In the genomic region with DNA sequence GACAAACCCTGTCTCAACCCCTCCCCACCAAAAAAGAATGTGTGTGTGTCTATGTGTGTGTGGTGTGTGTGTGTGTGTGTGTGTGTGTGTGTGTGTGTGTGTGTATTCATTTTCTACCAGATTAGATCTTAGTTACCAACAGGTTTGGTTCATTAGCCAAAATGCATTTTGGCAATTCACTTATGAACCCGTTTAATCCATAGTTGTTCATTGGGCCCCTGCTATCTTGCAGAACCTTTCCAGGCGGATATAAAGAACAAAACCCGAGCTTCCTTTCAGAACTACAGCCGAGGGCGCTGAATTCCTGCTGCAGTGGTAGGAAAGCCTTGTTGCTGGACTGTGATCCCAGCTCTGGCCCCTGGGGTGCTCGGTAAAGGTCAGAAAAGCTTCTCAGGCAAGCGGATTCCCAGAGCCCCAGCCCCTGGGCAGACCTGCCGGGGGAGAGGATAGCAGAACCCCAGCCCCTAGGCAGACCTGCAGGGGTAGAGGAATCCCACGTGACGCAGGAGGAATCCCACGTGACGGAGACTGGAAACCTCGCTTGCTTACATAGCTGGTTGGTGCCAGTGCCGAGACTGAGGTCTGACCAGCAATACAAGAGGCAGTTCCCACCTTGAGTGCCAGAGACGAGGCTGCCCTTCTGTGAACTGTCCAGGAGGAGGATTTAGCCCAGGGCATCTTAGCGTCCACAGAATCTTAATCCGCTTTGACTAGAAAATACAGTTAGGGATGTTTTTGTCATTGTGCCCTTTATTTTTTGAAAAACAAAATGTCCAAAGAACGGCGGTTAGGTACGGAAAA, we compare ENCODE assay signal across 12 mouse cellular contexts. TPM values are rescaled to one million over a fixed set of nuclear protein-coding genes. Genes with fewer than 3 reads are reported as not detected.
DNase-seq lines count a peak whose midpoint lies in the region; ATAC-seq and TF ChIP-seq lines count a peak whose summit lies in the region.
"Had no signal": no experiment of that assay in that cellular context is flagged by ENCODE, and none has a peak within 500 bp of the region (broad histone marks: within the 10 kb centered on the region; RNA-seq: fewer than 3 reads in every experiment).

No protein-coding gene starts in this region.

- peak overlapping the region; percentile 27; the same call in 1 of the 2 replicates for H3K4me3 ChIP-seq in E14TG2a.4 (replicated peaks; ENCODE audit: low read length)
- peak overlapping the region; percentile 31 for H3K4me3 ChIP-seq in heart, adult 2 months
- H3K4me3 ChIP-seq in limb, embryonic 14.5 days (replicated peaks; ENCODE audit: low read length), result no peak overlapping the region
- no peak overlapping the region for H3K4me3 ChIP-seq in kidney, embryonic 16.5 days (ENCODE audit: low read length)
- H3K4me3 ChIP-seq: myocyte had no signal

- 0 out of 2 replicates have a peak overlapping the region, but pooled peaks have one; percentile 16 for H3K4me2 ChIP-seq in limb, embryonic 14.5 days (replicated peaks; ENCODE audit: low read depth, low read length, severe bottlenecking)
- H3K4me2 ChIP-seq in kidney, embryonic 16.5 days (replicated peaks; ENCODE audit: low read depth, low read length), result no peak overlapping the region

- H3K9ac ChIP-seq in heart, adult 2 months (ENCODE audit: low read depth, low read length), result peak overlapping the region; percentile 50
- no peak overlapping the region for H3K9ac ChIP-seq in limb, embryonic 14.5 days (ENCODE audit: low read depth, low read length, severe bottlenecking)
- no peak overlapping the region for H3K9ac ChIP-seq in kidney, embryonic 16.5 days (replicated peaks; ENCODE audit: low read length)
- H3K9ac ChIP-seq: liver, postnatal 0 days had no signal

- TF ChIP-seq EP300 in heart, adult 2 months (IDR thresholded peaks at IDR 0.05; ENCODE audit: insufficient read depth, low read depth, low read length), result no peak

- 34% methylated on average over 20 of the region's 20 CpGs for WGBS in heart, adult 2 months
- WGBS in limb, embryonic 14.5 days, result 56% methylated on average over 20 of the region's 20 CpGs
- 65% methylated on average over 20 of the region's 20 CpGs for WGBS in kidney, embryonic 16.5 days

- H3K9me3 ChIP-seq in E14TG2a.4 (ENCODE audit: low read length), result peaks cover 5% of the 10 kb centered on the region; the same call in 1 of the 2 replicates
- no peaks in the 10 kb centered on the region for H3K9me3 ChIP-seq in limb, embryonic 14.5 days (ENCODE audit: control insufficient read depth, low read length)
- no peaks in the 10 kb centered on the region for H3K9me3 ChIP-seq in kidney, embryonic 16.5 days (ENCODE audit: low read length)

- peaks cover 37% of the 10 kb centered on the region for H3K27me3 ChIP-seq in E14TG2a.4 (ENCODE audit: insufficient read depth, low read length)
- H3K27me3 ChIP-seq in heart, adult 2 months (ENCODE audit: control insufficient read depth, insufficient read depth, low read length), result no peaks in the 10 kb centered on the region
- H3K27me3 ChIP-seq in limb, embryonic 14.5 days (ENCODE audit: control insufficient read depth, insufficient read depth, low read length), result no peaks in the 10 kb centered on the region
- H3K27me3 ChIP-seq in kidney, embryonic 16.5 days (ENCODE audit: insufficient read depth, low read length), result no peaks in the 10 kb centered on the region

- peak; percentile 26 for DNase-seq in embryo, embryonic 10.5 days (ENCODE audit: low spot score)
- DNase-seq in heart, adult 2 months, result peak; percentile 36 to 55
- DNase-seq in limb, embryonic 14.5 days (ENCODE audit: low spot score), result no peak
- no peak for DNase-seq in right cerebral cortex, postnatal 25 days
- DNase-seq: adrenal gland, postnatal 10 days; cerebellum, postnatal 36 days; liver, postnatal 0 days; right cerebral cortex, postnatal 4 days had no signal

- no peak for TF ChIP-seq POLR2A in heart, adult 2 months (IDR thresholded peaks at IDR 0.05; ENCODE audit: insufficient read depth, low read depth, low read length)
- no peak for TF ChIP-seq POLR2A in limb, embryonic 14.5 days (IDR thresholded peaks at IDR 0.05; ENCODE audit: borderline replicate concordance, extremely low read depth, insufficient read depth, insufficient read length)

- ATAC-seq in limb, embryonic 14.5 days (ENCODE audit: low FRiP score, low read depth), result no peak
- no peak for ATAC-seq in megakaryocyte, adult 5-6 weeks (ENCODE audit: poor library complexity, severe bottlenecking)
- ATAC-seq in kidney, embryonic 16.5 days (ENCODE audit: low FRiP score, low TSS enrichment), result no peak
- ATAC-seq: liver, postnatal 0 days had no signal

- H3K36me3 ChIP-seq in E14TG2a.4 (ENCODE audit: insufficient read depth, low read length), result no peaks in the 10 kb centered on the region
- no peaks in the 10 kb centered on the region for H3K36me3 ChIP-seq in heart, adult 2 months (ENCODE audit: control insufficient read depth, insufficient read depth, low read length)
- no peaks in the 10 kb centered on the region for H3K36me3 ChIP-seq in limb, embryonic 14.5 days (ENCODE audit: control insufficient read depth, insufficient read depth, low read length)
- no peaks in the 10 kb centered on the region for H3K36me3 ChIP-seq in kidney, embryonic 16.5 days (ENCODE audit: insufficient read depth, low read length)

- peaks cover 37% of the 10 kb centered on the region for H3K4me1 ChIP-seq in E14TG2a.4 (replicated peaks; ENCODE audit: low read depth, low read length)
- peaks cover 2% of the 10 kb centered on the region; the same call in 1 of the 2 replicates for H3K4me1 ChIP-seq in heart, adult 2 months (ENCODE audit: control insufficient read depth, insufficient read depth, low read length)
- H3K4me1 ChIP-seq in limb, embryonic 14.5 days (ENCODE audit: control insufficient read depth, insufficient read depth, low read length), result peaks cover 16% of the 10 kb centered on the region
- peaks cover 18% of the 10 kb centered on the region for H3K4me1 ChIP-seq in kidney, embryonic 16.5 days (ENCODE audit: insufficient read depth, low read length)

- H3K27ac ChIP-seq in heart, adult 2 months, result peak overlapping the region; percentile 87
- H3K27ac ChIP-seq in limb, embryonic 14.5 days (replicated peaks; ENCODE audit: low read depth, low read length), result no peak overlapping the region
- no peak overlapping the region for H3K27ac ChIP-seq in kidney, embryonic 16.5 days (ENCODE audit: low read length)

- intact Hi-C loops in heart, adult 2 months (cut with DNase I), result no loop called here

- TF ChIP-seq CTCF in E14TG2a.4 (conservative IDR thresholded peaks at IDR 0.05; ENCODE audit: low read length), result no peak
- TF ChIP-seq CTCF in heart, adult 2 months (IDR thresholded peaks at IDR 0.05), result peak; percentile 26

- no peaks in the 10 kb centered on the region for H3K79me2 ChIP-seq in heart, adult 2 months (replicated peaks; ENCODE audit: control insufficient read depth, insufficient read depth, low read length)

RNA-seq across cellular contexts. Expression of gene Cpm, which starts 12.3 kb away (rescaled TPM):
- 1 to 10 TPM; 2.8 to 4.0 TPM for total RNA-seq in heart, adult 2 months (2021)
- polyA plus RNA-seq in heart, adult 2 months (2012; rRNA removed), result 3.5 and 6.6 TPM in 2 replicates
- polyA plus RNA-seq in limb, embryonic 14.5 days (2012; rRNA removed), result 24.4 and 28.2 TPM in 2 replicates
- 41.6 and 44.5 TPM in 2 replicates for polyA plus RNA-seq in limb, embryonic 14.5 days (2014; fragmentation: Nextera tagmentation; extraction: Ambion mirVana)
- total RNA-seq in megakaryocyte, adult 5-6 weeks (2015), result 0.38 TPM in 1 of 2 replicates, not detected in the other
- total RNA-seq in megakaryocyte, adult 5-6 weeks (2017), result not detected in 2 replicates
- 31.2 and 33.6 TPM in 2 replicates for polyA plus RNA-seq in kidney, embryonic 16.5 days (2015; fragmentation: Nextera tagmentation; extraction: Ambion mirVana)

Comparison
In these comparisons a context has a peak if more than half of its experiments do, and no peak if none do; other contexts are left out.
1. H3K4me3 ChIP-seq: peak in E14TG2a.4 (single experiment) and heart, adult 2 months (single experiment); none in limb, embryonic 14.5 days (single experiment) and kidney, embryonic 16.5 days (single experiment).
2. DNase-seq: peak in embryo, embryonic 10.5 days (single experiment) and heart, adult 2 months (2 of 2); none in limb, embryonic 14.5 days (single experiment) and right cerebral cortex, postnatal 25 days (single experiment).